Mouse (Mus musculus) testis, adult 2 months (tissue): ENCODE data around the gene Cox10.

Experiments
- CTCF ChIP-seq: fragments of 200-500 bp; IDR thresholded peaks from 2 replicates; pipeline ENCODE4 v1.5.1; 2012; ENCODE audit warnings: low read depth, mild to moderate bottlenecking, inconsistent platforms, low read length, moderate library complexity; ENCODE audit not compliant: control insufficient read depth, insufficient read depth, insufficient replicate concordance
- POLR2A ChIP-seq: fragments of 200-500 bp; IDR thresholded peaks from 2 replicates; pipeline ENCODE4 v1.6.1; 2012; ENCODE audit warnings: low read depth, mild to moderate bottlenecking, inconsistent platforms, low read length, moderate library complexity; ENCODE audit not compliant: control insufficient read depth

GRCm38 (mm10) chr11:64045041-64045440, 34.2 kb downstream of the Cox10 start:
- no peak for TF ChIP-seq CTCF
- no peak for TF ChIP-seq POLR2A
